Mouse (Mus musculus): ENCODE data around the gene Ccsap. TPM values are rescaled to one million over a fixed set of nuclear protein-coding genes. Genes with fewer than 3 reads are reported as not detected.

The Ccsap gene
- 1 to 10 TPM; 3.3 to 5.1 (median 3.7) TPM for polyA plus RNA-seq (2017; shearing (Covaris generic))

GRCm38 (mm10) chr8:123859648-123860259 is at the start of gene Ccsap:
Ccsap (minus strand) TSS chr8:123860209.
- peak; percentile 57 for ATAC-seq

GRCm38 (mm10) chr8:123907604-123908003 is 47.6 kb upstream of the Ccsap start:
- no peak for ATAC-seq

- ATAC-seq = no peak
These were observed 42.6 kb upstream of the Ccsap start for GRCm38 (mm10) chr8:123902653-123903052.

GRCm38 (mm10) chr8:123899366-123899765 is 39.4 kb upstream of the Ccsap start:
- ATAC-seq = no peak

- ATAC-seq = no peak
These were observed 38.6 kb upstream of the Ccsap start for GRCm38 (mm10) chr8:123898576-123898975.

- ATAC-seq = no peak
These were observed 36.8 kb upstream of the Ccsap start for GRCm38 (mm10) chr8:123896774-123897173.

- ATAC-seq = no peak
These were observed 36.4 kb upstream of the Ccsap start for GRCm38 (mm10) chr8:123896366-123896761.

GRCm38 (mm10) chr8:123895680-123896365 is 35.8 kb upstream of the Ccsap start:
- ATAC-seq = no peak

GRCm38 (mm10) chr8:123895230-123895629 is 35.2 kb upstream of the Ccsap start:
- ATAC-seq = no peak

GRCm38 (mm10) chr8:123894502-123895097 is 34.6 kb upstream of the Ccsap start, which contains the start of gene Acta1:
Acta1 (minus strand) TSS chr8:123894751.
- no peak for ATAC-seq

GRCm38 (mm10) chr8:123893413-123893812 is 33.4 kb upstream of the Ccsap start:
- ATAC-seq = no peak

GRCm38 (mm10) chr8:123892586-123893155 is 32.7 kb upstream of the Ccsap start:
- ATAC-seq = no peak

GRCm38 (mm10) chr8:123891883-123892585 is 32.0 kb upstream of the Ccsap start:
- ATAC-seq = no peak

GRCm38 (mm10) chr8:123891271-123891670 is 31.3 kb upstream of the Ccsap start:
- ATAC-seq = no peak

- ATAC-seq = no peak
These were observed 29.8 kb upstream of the Ccsap start for GRCm38 (mm10) chr8:123889797-123890196.

- ATAC-seq = no peak
These were observed 27.9 kb upstream of the Ccsap start for GRCm38 (mm10) chr8:123887956-123888355.

- ATAC-seq = no peak
These were observed 27.2 kb upstream of the Ccsap start for GRCm38 (mm10) chr8:123887163-123887562.

GRCm38 (mm10) chr8:123884721-123885565 is 24.9 kb upstream of the Ccsap start:
- ATAC-seq = no peak

GRCm38 (mm10) chr8:123883094-123883493 is 23.1 kb upstream of the Ccsap start:
- ATAC-seq = no peak

GRCm38 (mm10) chr8:123882412-123882811 is 22.4 kb upstream of the Ccsap start:
- no peak for ATAC-seq

- no peak for ATAC-seq
These were observed 20.9 kb upstream of the Ccsap start for GRCm38 (mm10) chr8:123880821-123881350.

- ATAC-seq = no peak
These were observed 20.3 kb upstream of the Ccsap start for GRCm38 (mm10) chr8:123880271-123880670.
